Mouse (Mus musculus) liver, postnatal 0 days (tissue): ENCODE measurements around the gene Troap.

ENCODE experiments used
- CTCF ChIP-seq: sonication (generic); IDR thresholded peaks from 2 replicates; pipeline ENCODE4 v1.5.1; 2016; ENCODE audit warnings: antibody characterized with exemption, low read depth
- EP300 ChIP-seq: IDR thresholded peaks from 2 replicates; pipeline ENCODE4 v1.6.1; 2016; ENCODE audit warnings: antibody characterized with exemption, low read depth, mild to moderate bottlenecking

DNA sequence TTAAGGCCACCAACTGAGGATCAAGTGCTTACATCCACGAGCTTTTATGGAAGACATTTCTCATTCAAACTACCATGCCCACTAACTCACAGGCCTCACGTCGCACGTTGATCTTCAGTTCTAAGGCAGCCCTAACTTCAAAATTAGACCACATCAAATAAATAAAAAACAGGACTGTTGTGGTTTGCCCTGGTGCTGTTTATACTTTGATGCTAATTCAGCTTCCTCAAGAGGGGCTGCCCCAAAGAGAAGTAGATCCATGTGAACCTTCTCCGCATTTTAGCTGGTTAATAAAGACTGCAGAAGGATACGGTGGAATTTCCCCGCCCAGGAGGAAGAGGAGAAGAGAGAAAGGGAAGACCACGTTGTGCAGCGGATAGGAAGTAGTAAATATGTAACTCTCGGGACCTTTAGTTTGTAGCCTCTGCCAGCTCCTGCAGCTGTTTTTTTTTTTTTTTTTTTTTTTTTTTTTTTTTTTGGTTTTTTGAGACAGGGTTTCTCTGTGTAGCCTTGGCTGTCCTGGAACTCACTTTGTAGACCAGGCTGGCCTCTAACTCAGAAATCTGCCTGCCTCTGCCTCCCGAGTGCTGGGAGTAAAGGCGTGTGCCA, 8.7 kb upstream of the Troap start:
- TF ChIP-seq CTCF (no peak), EP300 (no peak)
